Mouse (Mus musculus) bone marrow, adult 2 months (tissue): ENCODE data around the gene Ranbp3l.

ENCODE experiments used
- CTCF ChIP-seq: fragments of 200-500 bp; IDR thresholded peaks from 2 replicates; pipeline ENCODE4 v1.5.1; 2011; ENCODE audit warnings: low read length, control low read depth; ENCODE audit not compliant: control insufficient read depth, insufficient read depth
- POLR2A ChIP-seq: fragments of 200-500 bp; IDR thresholded peaks from 2 replicates; pipeline ENCODE4 v1.6.1; 2011; ENCODE audit warnings: low read depth, mild to moderate bottlenecking, control low read depth, low read length, borderline replicate concordance; ENCODE audit not compliant: control insufficient read depth

DNA sequence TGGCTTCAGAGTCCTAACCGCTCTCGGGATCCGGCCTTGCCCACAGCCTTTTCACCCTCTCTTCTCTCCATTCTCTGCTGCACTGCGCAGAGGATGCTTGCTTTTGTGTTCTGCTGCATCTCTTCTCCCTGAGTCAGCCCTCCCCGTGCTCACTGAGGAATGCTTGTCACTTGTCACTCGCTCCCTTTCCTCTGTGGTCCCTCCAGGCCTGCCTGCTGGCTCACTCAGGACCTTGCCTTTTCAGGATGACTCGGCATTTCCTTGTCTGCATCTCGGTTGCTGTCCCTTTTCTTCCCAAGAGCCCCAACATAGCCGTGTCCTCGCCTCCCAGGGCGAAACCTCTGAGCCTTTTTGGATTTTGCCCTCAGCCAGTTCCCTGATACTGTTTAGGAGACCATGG lies 119.1 kb downstream of the Ranbp3l start:
- TF ChIP-seq CTCF = no peak
- no peak for TF ChIP-seq POLR2A
